Mouse (Mus musculus): Measurements from ENCODE around the gene Slc44a2. TPM values are rescaled to one million over a fixed set of nuclear protein-coding genes. Genes with fewer than 3 reads are reported as not detected.

Gene Slc44a2
- total and polyA plus RNA-seq, 2 experiments from 2014 or later: 48.9 to 63.1 TPM

GRCm38 (mm10) chr9:21397170-21397569 is 76.7 kb downstream of the Slc44a2 start:
- Histone ChIP-seq H3K27me3 (ENCODE audit: insufficient read depth, low read length) (no peaks in the 10 kb centered on the region), H3K9ac (no peak overlapping the region), H3K27ac (ENCODE audit: low read depth, low read length) (no peak overlapping the region), H3K9me3 (ENCODE audit: low read length) (no peaks in the 10 kb centered on the region), H3K4me1 (ENCODE audit: insufficient read depth) (no peaks in the 10 kb centered on the region), H3K36me3 (ENCODE audit: insufficient read depth) (peaks cover 96% of the 10 kb centered on the region), H3K4me2 (ENCODE audit: low read depth) (no peak overlapping the region), H3K4me3 (ENCODE audit: low read depth, low read length) (no peak overlapping the region)
- ATAC-seq: no peak
- no peak for DNase-seq
- 89% methylated on average over 3 of the region's 3 CpGs for WGBS
- no peak for TF ChIP-seq CTCF (IDR thresholded peaks at IDR 0.05; ENCODE audit: low read depth)

GRCm38 (mm10) chr9:21401042-21401441 is 80.5 kb downstream of the Slc44a2 start:
- no peak overlapping the region for H3K27ac ChIP-seq (ENCODE audit: low read depth, low read length)
- no peak overlapping the region for H3K4me3 ChIP-seq (ENCODE audit: low read depth, low read length)
- no peak for TF ChIP-seq CTCF (IDR thresholded peaks at IDR 0.05; ENCODE audit: low read depth)
- H3K9me3 ChIP-seq (ENCODE audit: low read length): no peaks in the 10 kb centered on the region
- WGBS: 89% methylated on average over 9 of the region's 9 CpGs
- H3K27me3 ChIP-seq (ENCODE audit: insufficient read depth, low read length): no peaks in the 10 kb centered on the region
- H3K36me3 ChIP-seq (ENCODE audit: insufficient read depth): peaks cover 96% of the 10 kb centered on the region
- no peak for ATAC-seq
- H3K9ac ChIP-seq: no peak overlapping the region
- no peak for DNase-seq
- no peaks in the 10 kb centered on the region for H3K4me1 ChIP-seq (ENCODE audit: insufficient read depth)
- H3K4me2 ChIP-seq (ENCODE audit: low read depth): no peak overlapping the region

- Histone ChIP-seq H3K9me3 (ENCODE audit: low read length) (no peaks in the 10 kb centered on the region), H3K9ac (no peak overlapping the region), H3K4me2 (ENCODE audit: low read depth) (no peak overlapping the region), H3K27me3 (ENCODE audit: insufficient read depth, low read length) (no peaks in the 10 kb centered on the region), H3K27ac (ENCODE audit: low read depth, low read length) (no peak overlapping the region), H3K36me3 (ENCODE audit: insufficient read depth) (peaks cover 89% of the 10 kb centered on the region), H3K4me1 (ENCODE audit: insufficient read depth) (no peaks in the 10 kb centered on the region), H3K4me3 (ENCODE audit: low read depth, low read length) (no peak overlapping the region)
- ATAC-seq (no peak), DNase-seq (no peak)
- 91% methylated on average over 11 of the region's 11 CpGs for WGBS
- TF ChIP-seq CTCF (IDR thresholded peaks at IDR 0.05; ENCODE audit: low read depth): no peak
These were observed 82.3 kb downstream of the Slc44a2 start for GRCm38 (mm10) chr9:21402764-21403253.

- no peak overlapping the region for H3K4me3 ChIP-seq (ENCODE audit: low read depth, low read length)
- H3K4me1 ChIP-seq (ENCODE audit: insufficient read depth): no peaks in the 10 kb centered on the region
- no peak overlapping the region for H3K9ac ChIP-seq
- no peaks in the 10 kb centered on the region for H3K27me3 ChIP-seq (ENCODE audit: insufficient read depth, low read length)
- ATAC-seq (no peak), DNase-seq (no peak)
- no peaks in the 10 kb centered on the region for H3K9me3 ChIP-seq (ENCODE audit: low read length)
- H3K36me3 ChIP-seq (ENCODE audit: insufficient read depth): peaks cover 80% of the 10 kb centered on the region
- no peak overlapping the region for H3K4me2 ChIP-seq (ENCODE audit: low read depth)
- H3K27ac ChIP-seq (ENCODE audit: low read depth, low read length): no peak overlapping the region
- TF ChIP-seq CTCF (IDR thresholded peaks at IDR 0.05; ENCODE audit: low read depth): no peak
- 96% methylated on average over 5 of the region's 5 CpGs for WGBS
These were observed 83.2 kb downstream of the Slc44a2 start for GRCm38 (mm10) chr9:21403745-21404144.

Other genes starting within 250 kb of the Slc44a2 start
- gene Gm49373, start 247.6 kb upstream of the Slc44a2 start, total RNA-seq (2014; rRNA removed): 1.5 and 2.6 TPM in 2 replicates
- gene Gm49373, start 247.6 kb upstream of the Slc44a2 start, polyA plus RNA-seq (2015; fragmentation: Nextera tagmentation; extraction: Ambion mirVana): 0.74 and 0.79 TPM in 2 replicates
- gene Fdx1l, start 247.1 kb upstream of the Slc44a2 start, total RNA-seq (2014; rRNA removed): 63.2 and 69.2 TPM in 2 replicates
- 79.4 and 94.9 TPM in 2 replicates for gene Fdx1l, start 247.1 kb upstream of the Slc44a2 start, polyA plus RNA-seq (2015; fragmentation: Nextera tagmentation; extraction: Ambion mirVana)
- gene Gm38431, start 228.7 kb upstream of the Slc44a2 start, total RNA-seq (2014; rRNA removed): 0.43 and 3.4 TPM in 2 replicates
- gene Gm38431, start 228.7 kb upstream of the Slc44a2 start, polyA plus RNA-seq (2015; fragmentation: Nextera tagmentation; extraction: Ambion mirVana): 0.34 and 0.44 TPM in 2 replicates
- gene Raver1, start 228.7 kb upstream of the Slc44a2 start, total RNA-seq (2014; rRNA removed): 24.5 and 40.3 TPM in 2 replicates
- gene Raver1, start 228.7 kb upstream of the Slc44a2 start, polyA plus RNA-seq (2015; fragmentation: Nextera tagmentation; extraction: Ambion mirVana): 23.2 and 24.3 TPM in 2 replicates
- 9.4 and 11.0 TPM in 2 replicates for gene Tyk2, start 189.5 kb upstream of the Slc44a2 start, total RNA-seq (2014; rRNA removed)
- gene Tyk2, start 189.5 kb upstream of the Slc44a2 start, polyA plus RNA-seq (2015; fragmentation: Nextera tagmentation; extraction: Ambion mirVana): 3.8 and 5.0 TPM in 2 replicates
- gene Cdc37, start 170.7 kb upstream of the Slc44a2 start, total RNA-seq (2014; rRNA removed): 39.5 and 42.1 TPM in 2 replicates
- gene Cdc37, start 170.7 kb upstream of the Slc44a2 start, polyA plus RNA-seq (2015; fragmentation: Nextera tagmentation; extraction: Ambion mirVana): 186 and 191 TPM in 2 replicates
- gene Pde4a, start 155.0 kb upstream of the Slc44a2 start, total RNA-seq (2014; rRNA removed): 19.8 and 20.0 TPM in 2 replicates
- gene Pde4a, start 155.0 kb upstream of the Slc44a2 start, polyA plus RNA-seq (2015; fragmentation: Nextera tagmentation; extraction: Ambion mirVana): 26.2 and 41.6 TPM in 2 replicates
- 68.9 and 72.7 TPM in 2 replicates for gene Keap1, start 81.3 kb upstream of the Slc44a2 start, total RNA-seq (2014; rRNA removed)
- gene Keap1, start 81.3 kb upstream of the Slc44a2 start, polyA plus RNA-seq (2015; fragmentation: Nextera tagmentation; extraction: Ambion mirVana): 60.0 and 67.0 TPM in 2 replicates
- gene S1pr5, start 72.3 kb upstream of the Slc44a2 start, total RNA-seq (2014; rRNA removed): 2.7 and 2.8 TPM in 2 replicates
- gene S1pr5, start 72.3 kb upstream of the Slc44a2 start, polyA plus RNA-seq (2015; fragmentation: Nextera tagmentation; extraction: Ambion mirVana): 1.9 and 2.3 TPM in 2 replicates
- 18.7 and 19.5 TPM in 2 replicates for gene Atg4d, start 55.4 kb upstream of the Slc44a2 start, total RNA-seq (2014; rRNA removed)
- 19.9 and 26.4 TPM in 2 replicates for gene Atg4d, start 55.4 kb upstream of the Slc44a2 start, polyA plus RNA-seq (2015; fragmentation: Nextera tagmentation; extraction: Ambion mirVana)
- gene Kri1, start 32.7 kb upstream of the Slc44a2 start, total RNA-seq (2014; rRNA removed): 27.6 and 28.1 TPM in 2 replicates
- gene Kri1, start 32.7 kb upstream of the Slc44a2 start, polyA plus RNA-seq (2015; fragmentation: Nextera tagmentation; extraction: Ambion mirVana): 7.1 and 11.9 TPM in 2 replicates
- gene Cdkn2d, start 29.3 kb upstream of the Slc44a2 start, total RNA-seq (2014; rRNA removed): 65.1 and 69.4 TPM in 2 replicates
- gene Cdkn2d, start 29.3 kb upstream of the Slc44a2 start, polyA plus RNA-seq (2015; fragmentation: Nextera tagmentation; extraction: Ambion mirVana): 104 and 118 TPM in 2 replicates
- gene Ap1m2, start 8.4 kb upstream of the Slc44a2 start, total RNA-seq (2014; rRNA removed): 2.6 and 4.2 TPM in 2 replicates
- gene Ap1m2, start 8.4 kb upstream of the Slc44a2 start, polyA plus RNA-seq (2015; fragmentation: Nextera tagmentation; extraction: Ambion mirVana): 2.4 and 2.9 TPM in 2 replicates
- gene Ilf3, start 47.2 kb downstream of the Slc44a2 start, total RNA-seq (2014; rRNA removed): 114 and 135 TPM in 2 replicates
- gene Ilf3, start 47.2 kb downstream of the Slc44a2 start, polyA plus RNA-seq (2015; fragmentation: Nextera tagmentation; extraction: Ambion mirVana): 191 and 214 TPM in 2 replicates
- 37.7 and 51.7 TPM in 2 replicates for gene Qtrt1, start 91.1 kb downstream of the Slc44a2 start, total RNA-seq (2014; rRNA removed)
- 34.8 and 43.9 TPM in 2 replicates for gene Qtrt1, start 91.1 kb downstream of the Slc44a2 start, polyA plus RNA-seq (2015; fragmentation: Nextera tagmentation; extraction: Ambion mirVana)
- gene Dnm2, start 104.2 kb downstream of the Slc44a2 start, total RNA-seq (2014; rRNA removed): 65.6 and 68.5 TPM in 2 replicates
- gene Dnm2, start 104.2 kb downstream of the Slc44a2 start, polyA plus RNA-seq (2015; fragmentation: Nextera tagmentation; extraction: Ambion mirVana): 56.0 and 64.0 TPM in 2 replicates
- 44.2 and 45.1 TPM in 2 replicates for gene Tmed1, start 189.6 kb downstream of the Slc44a2 start, total RNA-seq (2014; rRNA removed)
- gene Tmed1, start 189.6 kb downstream of the Slc44a2 start, polyA plus RNA-seq (2015; fragmentation: Nextera tagmentation; extraction: Ambion mirVana): 51.9 and 52.8 TPM in 2 replicates
- gene AB124611, start 205.5 kb downstream of the Slc44a2 start, total RNA-seq (2014; rRNA removed): 0.14 and 2.2 TPM in 2 replicates
- 0.87 and 0.98 TPM in 2 replicates for gene AB124611, start 205.5 kb downstream of the Slc44a2 start, polyA plus RNA-seq (2015; fragmentation: Nextera tagmentation; extraction: Ambion mirVana)
- 64.8 and 81.4 TPM in 2 replicates for gene Carm1, start 226.2 kb downstream of the Slc44a2 start, total RNA-seq (2014; rRNA removed)
- 20.7 and 25.9 TPM in 2 replicates for gene Carm1, start 226.2 kb downstream of the Slc44a2 start, polyA plus RNA-seq (2015; fragmentation: Nextera tagmentation; extraction: Ambion mirVana)

Measured in forebrain, postnatal 0 days (tissue).